Mouse (Mus musculus) intestine, postnatal 0 days (tissue): ENCODE measurements around the gene Ddhd1. TPM values are rescaled to one million over a fixed set of nuclear protein-coding genes. Genes with fewer than 3 reads are reported as not detected.

Source experiments
- ATAC-seq: fragments of 200-750 bp; cut with Nextera tagmentation; 2 replicates; pipeline ENCODE4 v1.8.0; 2017; ENCODE audit warnings: mild to moderate bottlenecking, moderate TSS enrichment, moderate library complexity
- H3K27ac ChIP-seq: fragments of 300-500 bp; sonication (generic); 2 replicates; pipeline ENCODE4 v1.5.1; 2014; ENCODE audit warnings: mild to moderate bottlenecking, low read depth, low read length, moderate library complexity
- H3K27me3 ChIP-seq: fragments of 300-500 bp; sonication (generic); replicated peaks from 2 replicates; pipeline ENCODE4 v1.6.1; 2014; ENCODE audit warnings: low read length, mixed read lengths; ENCODE audit not compliant: control insufficient read depth, insufficient read depth
- H3K36me3 ChIP-seq: fragments of 300-500 bp; sonication (generic); 2 replicates; pipeline ENCODE4 v1.6.1; 2014; ENCODE audit warnings: mild to moderate bottlenecking, moderate library complexity; ENCODE audit not compliant: control insufficient read depth, insufficient read depth
- H3K4me1 ChIP-seq: fragments of 300-500 bp; sonication (generic); replicated peaks from 2 replicates; pipeline ENCODE4 v1.6.1; 2014; ENCODE audit warnings: antibody characterized with exemption, low read length, mixed read lengths; ENCODE audit not compliant: control insufficient read depth, insufficient read depth
- H3K4me2 ChIP-seq: fragments of 300-500 bp; sonication (generic); replicated peaks from 2 replicates; pipeline ENCODE4 v1.6.1; 2014; ENCODE audit warnings: low read depth, mild to moderate bottlenecking, moderate library complexity
- H3K4me3 ChIP-seq: fragments of 300-500 bp; sonication (generic); 2 replicates; pipeline ENCODE4 v1.5.1; 2014; ENCODE audit warnings: low read depth, low read length
- H3K9ac ChIP-seq: fragments of 300-500 bp; sonication (generic); 2 replicates; pipeline ENCODE4 v1.6.1; 2014; ENCODE audit warnings: mild to moderate bottlenecking, low read depth, low read length
- H3K9me3 ChIP-seq: fragments of 300-500 bp; sonication (generic); 2 replicates; pipeline ENCODE4 v1.6.1; 2016; ENCODE audit warnings: mixed run types; ENCODE audit not compliant: control insufficient read depth
- CTCF ChIP-seq: sonication (generic); IDR thresholded peaks from 2 replicates; pipeline ENCODE4 v1.5.1; 2016; ENCODE audit warnings: low read depth, mild to moderate bottlenecking, control low read depth, antibody characterized with exemption, moderate library complexity
- WGBS: fragments of 180-500 bp; shearing (Covaris S2); extraction: QIAGEN DNeasy Blood & Tissue Kit; methylation state at CpG from one replicate; pipeline ENCODE4 v1.1.7; 2014; 5-methylcytosine and 5-hydroxymethylcytosine counted together
- polyA plus RNA-seq: library from polyadenylated mRNA; unstranded; fragments of >200 nt; fragmentation: Nextera tagmentation; extraction: Ambion mirVana; gene quantifications from 2 replicates; pipeline ENCODE4 v1.2.1, GENCODE M21; 2015

The Ddhd1 gene
- polyA plus RNA-seq, 1 experiment from 2014 or later = 10.6 TPM

GRCm38 (mm10) chr14:45638717-45639116, 19.2 kb downstream of the Ddhd1 start:
- Histone ChIP-seq H3K4me1 (0 out of 2 replicates have a peak, but pooled peaks cover 3% of the 10 kb centered on the region), H3K9me3 (no peaks in the 10 kb centered on the region), H3K36me3 (no peaks in the 10 kb centered on the region), H3K9ac (no peak overlapping the region), H3K4me3 (no peak overlapping the region), H3K4me2 (no peak overlapping the region), H3K27ac (no peak overlapping the region), H3K27me3 (no peaks in the 10 kb centered on the region)
- no peak for ATAC-seq
- no peak for TF ChIP-seq CTCF
- WGBS = 68% methylated on average over 5 of the region's 5 CpGs

- Histone ChIP-seq H3K4me3 (no peak overlapping the region), H3K9ac (no peak overlapping the region), H3K9me3 (no peaks in the 10 kb centered on the region), H3K27ac (no peak overlapping the region), H3K27me3 (no peaks in the 10 kb centered on the region), H3K4me1 (peaks cover 5% of the 10 kb centered on the region; the same call in 1 of the 2 replicates), H3K4me2 (no peak overlapping the region), H3K36me3 (no peaks in the 10 kb centered on the region)
- WGBS = 96% methylated on average over 1 of the region's 1 CpGs
- no peak for ATAC-seq
- no peak for TF ChIP-seq CTCF
These were observed 22.4 kb downstream of the Ddhd1 start for GRCm38 (mm10) chr14:45635496-45635895.

GRCm38 (mm10) chr14:45632756-45633537, 25.0 kb downstream of the Ddhd1 start:
- Histone ChIP-seq H3K27ac (no peak overlapping the region), H3K9ac (no peak overlapping the region), H3K36me3 (no peaks in the 10 kb centered on the region), H3K27me3 (no peaks in the 10 kb centered on the region), H3K4me1 (peaks cover 5% of the 10 kb centered on the region; the same call in 1 of the 2 replicates), H3K4me2 (no peak overlapping the region), H3K4me3 (no peak overlapping the region), H3K9me3 (no peaks in the 10 kb centered on the region)
- WGBS = 66% methylated on average over 4 of the region's 4 CpGs
- TF ChIP-seq CTCF = no peak
- no peak for ATAC-seq

DNA sequence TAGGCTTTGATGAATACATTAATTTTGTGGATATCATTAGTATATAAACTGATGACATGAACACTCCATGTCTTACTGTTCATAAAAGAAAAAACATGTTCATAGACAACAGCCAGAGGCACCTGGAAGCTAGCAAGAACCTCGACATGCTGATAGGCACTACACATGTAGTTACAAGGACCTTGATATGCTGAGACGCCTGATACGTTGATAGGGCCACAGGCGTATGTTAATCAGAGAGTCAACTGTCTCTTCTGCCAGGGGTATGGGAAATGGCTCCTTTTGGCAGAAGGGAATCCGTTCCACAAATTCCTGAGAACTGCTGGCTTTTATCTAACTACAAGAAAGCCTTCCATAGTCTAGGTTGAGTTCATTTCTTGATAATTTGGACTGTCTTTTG, 27.4 kb downstream of the Ddhd1 start:
- H3K36me3 ChIP-seq = peaks cover 5% of the 10 kb centered on the region; the same call in 1 of the 2 replicates
- H3K4me3 ChIP-seq = no peak overlapping the region
- H3K27me3 ChIP-seq = no peaks in the 10 kb centered on the region
- no peak for ATAC-seq
- no peak overlapping the region for H3K9ac ChIP-seq
- H3K9me3 ChIP-seq = no peaks in the 10 kb centered on the region
- no peak for TF ChIP-seq CTCF
- no peak overlapping the region for H3K27ac ChIP-seq
- no peak overlapping the region for H3K4me2 ChIP-seq
- WGBS = 76% methylated on average over 5 of the region's 5 CpGs
- H3K4me1 ChIP-seq = peaks cover 5% of the 10 kb centered on the region; the same call in 1 of the 2 replicates

GRCm38 (mm10) chr14:45629938-45630337, 28.0 kb downstream of the Ddhd1 start:
- no peak overlapping the region for H3K4me2 ChIP-seq
- no peak overlapping the region for H3K9ac ChIP-seq
- no peak overlapping the region for H3K27ac ChIP-seq
- no peaks in the 10 kb centered on the region for H3K9me3 ChIP-seq
- ATAC-seq = no peak
- peaks cover 5% of the 10 kb centered on the region; the same call in 1 of the 2 replicates for H3K4me1 ChIP-seq
- H3K36me3 ChIP-seq = peaks cover 11% of the 10 kb centered on the region; the same call in 1 of the 2 replicates
- no peak overlapping the region for H3K4me3 ChIP-seq
- WGBS = 67% methylated on average over 1 of the region's 1 CpGs
- no peak for TF ChIP-seq CTCF
- H3K27me3 ChIP-seq = no peaks in the 10 kb centered on the region

DNA sequence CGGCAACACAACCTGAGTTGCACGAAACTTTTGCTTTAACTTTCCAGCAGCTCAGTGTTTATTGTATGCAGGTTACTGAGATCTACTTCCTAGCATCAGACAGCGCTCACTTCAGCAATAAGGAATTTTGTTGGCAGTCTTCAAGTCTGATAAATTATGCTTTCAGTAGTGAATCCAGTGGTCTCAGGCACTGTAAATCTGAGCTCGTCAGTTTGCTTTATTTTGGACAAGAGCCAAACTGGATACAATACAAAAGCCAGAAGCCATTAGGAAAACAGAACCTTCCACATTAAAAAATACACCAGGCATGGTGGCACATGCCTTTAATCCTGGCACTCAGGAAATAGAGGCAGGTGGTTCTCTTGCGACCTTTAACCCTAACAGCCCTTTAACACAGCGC, 39.6 kb downstream of the Ddhd1 start:
- Histone ChIP-seq H3K9me3 (no peaks in the 10 kb centered on the region), H3K4me3 (no peak overlapping the region), H3K4me2 (no peak overlapping the region), H3K27ac (no peak overlapping the region), H3K4me1 (no peaks in the 10 kb centered on the region), H3K9ac (no peak overlapping the region), H3K36me3 (peaks cover 41% of the 10 kb centered on the region), H3K27me3 (no peaks in the 10 kb centered on the region)
- 64% methylated on average over 6 of the region's 6 CpGs for WGBS
- no peak for TF ChIP-seq CTCF
- ATAC-seq = no peak
